Mouse (Mus musculus): ENCODE data around the gene Rhno1.

- TF ChIP-seq CTCF (IDR thresholded peaks at IDR 0.05) (no peak), EP300 (IDR thresholded peaks at IDR 0.05) (no peak)
Observed at GRCm38 (mm10) chr6:128349711-128350110, 13.0 kb downstream of the Rhno1 start.

All from lung, postnatal 0 days (tissue).